Mouse (Mus musculus): ENCODE measurements around the gene Pnldc1. TPM values are rescaled to one million over a fixed set of nuclear protein-coding genes. Genes with fewer than 3 reads are reported as not detected.
"Not testable (repeated sequence)": the region's sequence is repeated elsewhere in the genome, so short reads cannot be mapped to it uniquely, and the experiment has no call there.

The Pnldc1 gene
- polyA plus RNA-seq, 1 experiment from 2014 or later: 0.63 TPM

GRCm38 (mm10) chr17:12903372-12904333 is 6.4 kb downstream of the Pnldc1 start:
- H3K27me3 ChIP-seq (ENCODE audit: control insufficient read depth, insufficient read depth, low read length): no peaks in the 10 kb centered on the region
- no peak overlapping the region for H3K27ac ChIP-seq (replicated peaks)
- ATAC-seq (ENCODE audit: low FRiP score, low TSS enrichment): no peak
- no peaks in the 10 kb centered on the region; the same call in 1 of the 2 replicates for H3K36me3 ChIP-seq (ENCODE audit: control insufficient read depth, insufficient read depth, low read length)
- WGBS: 40% methylated on average over 11 of the region's 12 CpGs
- DNase-seq (ENCODE audit: low spot score): no peak
- H3K4me2 ChIP-seq (replicated peaks; ENCODE audit: low read depth): no peak overlapping the region
- no peak overlapping the region for H3K4me3 ChIP-seq (ENCODE audit: low read depth, low read length)
- TF ChIP-seq CTCF (IDR thresholded peaks at IDR 0.05; ENCODE audit: low read depth): no peak
- TF ChIP-seq EP300 (optimal IDR thresholded peaks at IDR 0.05): no peak
- H3K9me3 ChIP-seq (ENCODE audit: control insufficient read depth, low read length): no peaks in the 10 kb centered on the region
- H3K4me1 ChIP-seq (replicated peaks; ENCODE audit: control insufficient read depth, insufficient read depth): no peaks in the 10 kb centered on the region
- H3K9ac ChIP-seq (ENCODE audit: low read length): no peak overlapping the region

GRCm38 (mm10) chr17:12902291-12902690 is 7.7 kb downstream of the Pnldc1 start:
- Histone ChIP-seq H3K36me3 (ENCODE audit: control insufficient read depth, insufficient read depth, low read length) (no peaks in the 10 kb centered on the region; the same call in 1 of the 2 replicates), H3K27ac (replicated peaks) (no peak overlapping the region), H3K4me1 (replicated peaks; ENCODE audit: control insufficient read depth, insufficient read depth) (no peaks in the 10 kb centered on the region), H3K9ac (ENCODE audit: low read length) (no peak overlapping the region), H3K4me2 (replicated peaks; ENCODE audit: low read depth) (no peak overlapping the region), H3K27me3 (ENCODE audit: control insufficient read depth, insufficient read depth, low read length) (no peaks in the 10 kb centered on the region), H3K4me3 (ENCODE audit: low read depth, low read length) (no peak overlapping the region), H3K9me3 (ENCODE audit: control insufficient read depth, low read length) (no peaks in the 10 kb centered on the region)
- ATAC-seq (ENCODE audit: low FRiP score, low TSS enrichment) (no peak), DNase-seq (ENCODE audit: low spot score) (no peak)
- WGBS: 86% methylated on average over 6 of the region's 6 CpGs
- TF ChIP-seq CTCF (IDR thresholded peaks at IDR 0.05; ENCODE audit: low read depth) (no peak), EP300 (optimal IDR thresholded peaks at IDR 0.05) (no peak)

DNA sequence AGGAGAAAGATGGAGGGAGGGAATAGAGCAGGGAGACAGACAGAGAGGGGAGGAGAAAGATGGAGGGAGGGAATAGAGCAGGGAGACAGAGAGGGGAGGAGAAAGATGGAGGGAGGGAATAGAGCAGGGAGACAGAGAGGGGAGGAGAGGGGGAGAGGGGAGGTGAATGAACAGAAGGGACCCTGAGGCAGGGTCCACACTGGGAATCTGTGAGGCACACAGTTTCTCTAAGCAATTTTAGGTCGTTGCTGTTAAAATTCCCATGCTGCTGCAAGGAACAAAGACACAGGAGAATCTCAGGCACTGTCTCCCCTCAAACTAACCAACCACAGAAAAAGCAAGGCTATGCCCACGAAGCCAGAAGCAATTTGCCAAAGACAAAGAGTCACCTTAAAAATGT is 11.4 kb downstream of the Pnldc1 start:
- ATAC-seq (ENCODE audit: low FRiP score, low TSS enrichment); H3K27me3 ChIP-seq (ENCODE audit: control insufficient read depth, insufficient read depth, low read length); H3K4me2 ChIP-seq (replicated peaks; ENCODE audit: low read depth); H3K4me3 ChIP-seq (ENCODE audit: low read depth, low read length); H3K9ac ChIP-seq (ENCODE audit: low read length); DNase-seq (ENCODE audit: low spot score); H3K4me1 ChIP-seq (replicated peaks; ENCODE audit: control insufficient read depth, insufficient read depth); H3K9me3 ChIP-seq (ENCODE audit: control insufficient read depth, low read length); H3K36me3 ChIP-seq (ENCODE audit: control insufficient read depth, insufficient read depth, low read length); H3K27ac ChIP-seq (replicated peaks): not testable (repeated sequence)
- WGBS: 37% methylated on average over 2 of the region's 2 CpGs

GRCm38 (mm10) chr17:12897674-12898073 is 12.4 kb downstream of the Pnldc1 start:
- Histone ChIP-seq H3K36me3 (ENCODE audit: control insufficient read depth, insufficient read depth, low read length) (no peaks in the 10 kb centered on the region), H3K27ac (replicated peaks) (no peak overlapping the region), H3K4me2 (replicated peaks; ENCODE audit: low read depth) (no peak overlapping the region), H3K4me1 (replicated peaks; ENCODE audit: control insufficient read depth, insufficient read depth) (no peaks in the 10 kb centered on the region), H3K27me3 (ENCODE audit: control insufficient read depth, insufficient read depth, low read length) (no peaks in the 10 kb centered on the region), H3K9ac (ENCODE audit: low read length) (no peak overlapping the region), H3K9me3 (ENCODE audit: control insufficient read depth, low read length) (no peaks in the 10 kb centered on the region), H3K4me3 (ENCODE audit: low read depth, low read length) (no peak overlapping the region)
- TF ChIP-seq CTCF (IDR thresholded peaks at IDR 0.05; ENCODE audit: low read depth) (no peak), EP300 (optimal IDR thresholded peaks at IDR 0.05) (no peak)
- no peak for ATAC-seq (ENCODE audit: low FRiP score, low TSS enrichment)
- no peak for DNase-seq (ENCODE audit: low spot score)
- 95% methylated on average over 5 of the region's 5 CpGs for WGBS

GRCm38 (mm10) chr17:12892033-12892432 is 18.0 kb downstream of the Pnldc1 start:
- Histone ChIP-seq H3K4me2 (replicated peaks; ENCODE audit: low read depth) (no peak overlapping the region), H3K9ac (ENCODE audit: low read length) (no peak overlapping the region), H3K9me3 (ENCODE audit: control insufficient read depth, low read length) (no peaks in the 10 kb centered on the region), H3K36me3 (ENCODE audit: control insufficient read depth, insufficient read depth, low read length) (no peaks in the 10 kb centered on the region; the same call in 1 of the 2 replicates), H3K4me3 (ENCODE audit: low read depth, low read length) (no peak overlapping the region), H3K27ac (replicated peaks) (no peak overlapping the region), H3K27me3 (ENCODE audit: control insufficient read depth, insufficient read depth, low read length) (no peaks in the 10 kb centered on the region), H3K4me1 (replicated peaks; ENCODE audit: control insufficient read depth, insufficient read depth) (no peaks in the 10 kb centered on the region)
- TF ChIP-seq EP300 (optimal IDR thresholded peaks at IDR 0.05) (no peak), CTCF (IDR thresholded peaks at IDR 0.05; ENCODE audit: low read depth) (no peak)
- WGBS: 89% methylated on average over 9 of the region's 9 CpGs
- ATAC-seq (ENCODE audit: low FRiP score, low TSS enrichment): no peak
- no peak for DNase-seq (ENCODE audit: low spot score)

DNA sequence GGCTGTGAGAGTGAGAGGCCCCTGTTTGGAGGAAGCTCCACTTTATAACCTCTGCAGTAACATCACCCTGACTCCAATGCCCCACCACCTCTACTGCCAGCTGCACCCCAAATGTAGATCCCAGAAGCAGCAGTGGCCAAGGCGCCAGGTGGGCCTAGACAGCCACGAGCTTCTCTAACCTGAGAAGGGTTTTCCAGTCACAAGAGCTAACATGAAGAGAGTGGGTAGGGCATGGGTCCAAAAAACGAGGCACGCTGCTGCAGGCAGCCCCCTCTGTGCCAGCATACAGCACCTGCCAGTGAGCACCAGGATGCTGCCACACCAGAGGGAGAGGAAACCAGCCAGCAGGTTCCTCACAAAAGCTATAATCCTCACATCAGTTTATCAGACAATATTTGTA is 19.0 kb downstream of the Pnldc1 start:
- WGBS: 87% methylated on average over 4 of the region's 4 CpGs
- no peaks in the 10 kb centered on the region for H3K4me1 ChIP-seq (replicated peaks; ENCODE audit: control insufficient read depth, insufficient read depth)

More for the DNA sequence above, 19.0 kb downstream of the Pnldc1 start:
- no peaks in the 10 kb centered on the region for H3K27me3 ChIP-seq (ENCODE audit: control insufficient read depth, insufficient read depth, low read length)
- H3K27ac ChIP-seq (replicated peaks): no peak overlapping the region
- H3K9me3 ChIP-seq (ENCODE audit: control insufficient read depth, low read length): no peaks in the 10 kb centered on the region
- DNase-seq (ENCODE audit: low spot score) (no peak), ATAC-seq (ENCODE audit: low FRiP score, low TSS enrichment) (no peak)
- no peak overlapping the region for H3K4me2 ChIP-seq (replicated peaks; ENCODE audit: low read depth)
- H3K4me3 ChIP-seq (ENCODE audit: low read depth, low read length): no peak overlapping the region
- TF ChIP-seq EP300 (optimal IDR thresholded peaks at IDR 0.05) (no peak), CTCF (IDR thresholded peaks at IDR 0.05; ENCODE audit: low read depth) (no peak)
- H3K9ac ChIP-seq (ENCODE audit: low read length): no peak overlapping the region
- no peaks in the 10 kb centered on the region; the same call in 1 of the 2 replicates for H3K36me3 ChIP-seq (ENCODE audit: control insufficient read depth, insufficient read depth, low read length)

Data from stomach, postnatal 0 days (tissue).